Mouse (Mus musculus) urinary bladder, postnatal 4 days (tissue): Measurements from ENCODE around the gene Mybph.

Source experiments
- DNase-seq, 2 experiments: peaks; one replicate each; pipeline ENCODE4 v3.0.0; 2021 to 2022; ENCODE audit warnings: low spot score in 2 of 2

Gene Mybph

DNA sequence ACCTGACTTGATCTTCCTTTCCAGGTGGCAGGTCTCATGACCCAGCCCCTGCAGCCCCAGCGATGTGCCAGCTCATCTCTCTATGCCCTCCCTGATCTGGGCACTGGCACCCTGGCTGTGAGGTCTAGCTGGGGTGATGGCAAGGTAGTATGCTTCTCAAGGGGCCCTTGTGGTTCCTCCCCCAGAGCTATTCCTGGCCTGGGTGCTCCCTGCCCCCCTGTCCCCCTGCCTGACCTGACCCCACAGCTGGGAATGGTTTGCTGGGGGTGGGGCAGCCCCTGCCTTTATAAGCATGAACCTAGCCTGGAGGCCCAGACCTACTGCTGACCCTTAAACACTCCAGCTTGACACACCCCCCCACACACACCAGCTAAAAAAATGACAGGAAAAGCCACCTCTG is at the start of gene Mybph:
Mybph (plus strand) TSS at position 323 of the 400 bp plus-strand sequence.
- DNase-seq: no peak

GRCm38 (mm10) chr1:134146066-134146465 is 47.2 kb upstream of the Mybph start:
- no peak for DNase-seq

DNA sequence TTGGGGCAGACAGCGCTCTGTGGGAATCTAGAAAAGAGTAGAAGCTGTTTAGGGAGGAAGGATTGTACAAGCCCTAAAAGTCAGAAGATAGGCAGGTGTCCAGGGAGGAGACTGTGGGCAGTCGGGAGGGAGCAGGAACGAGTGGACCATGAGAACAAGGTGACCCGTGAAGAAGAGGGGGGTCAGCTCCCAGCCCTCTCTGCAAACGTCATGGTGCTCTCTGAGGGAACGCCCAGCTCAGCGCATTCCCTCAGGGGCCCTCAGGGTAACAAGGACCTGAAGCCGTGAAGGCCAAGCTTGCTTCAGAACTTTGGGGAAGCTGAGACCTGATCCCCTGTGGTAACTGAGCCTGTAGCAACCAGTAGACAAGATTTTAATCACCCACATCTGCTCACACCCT is 43.2 kb upstream of the Mybph start:
- no peak for DNase-seq

GRCm38 (mm10) chr1:134150745-134151144 is 42.5 kb upstream of the Mybph start:
- no peak for DNase-seq

DNA sequence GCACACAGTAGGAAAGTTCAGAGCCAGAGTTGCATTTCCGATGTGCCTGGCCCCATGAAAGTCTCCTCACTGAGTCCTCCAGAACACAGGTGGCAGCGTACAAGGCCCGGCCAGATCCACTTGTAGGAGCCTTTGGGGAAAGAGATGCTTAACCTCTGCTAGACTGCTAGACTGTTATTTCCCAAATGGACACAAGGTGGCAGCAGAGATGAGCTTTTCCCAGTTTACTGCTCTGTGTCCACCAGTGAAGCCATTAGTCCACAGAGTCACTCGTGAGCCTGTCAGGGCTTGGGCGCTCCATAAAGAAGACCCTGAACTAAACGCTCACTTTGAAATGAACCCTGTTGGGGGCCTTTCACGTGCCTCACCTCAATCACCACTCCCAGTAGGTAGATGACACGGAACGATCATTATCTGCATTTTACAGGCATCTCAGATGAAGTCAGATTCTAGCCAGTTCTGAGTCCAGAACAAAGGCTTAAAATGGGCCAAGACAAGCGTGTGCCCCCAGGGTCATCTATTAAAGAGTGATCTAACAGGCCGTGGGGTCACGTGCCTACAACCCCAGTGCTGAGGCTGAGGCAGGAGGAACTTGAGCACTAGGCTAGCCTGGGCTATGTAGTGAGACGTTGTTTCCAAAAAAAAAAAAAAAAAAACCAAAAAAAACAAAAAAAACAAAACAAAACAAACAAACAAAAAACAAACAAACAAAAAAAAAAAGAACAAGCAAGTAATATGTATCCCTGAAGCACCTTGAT is 41.4 kb upstream of the Mybph start:
- DNase-seq: peak; percentile 55 to 79

DNA sequence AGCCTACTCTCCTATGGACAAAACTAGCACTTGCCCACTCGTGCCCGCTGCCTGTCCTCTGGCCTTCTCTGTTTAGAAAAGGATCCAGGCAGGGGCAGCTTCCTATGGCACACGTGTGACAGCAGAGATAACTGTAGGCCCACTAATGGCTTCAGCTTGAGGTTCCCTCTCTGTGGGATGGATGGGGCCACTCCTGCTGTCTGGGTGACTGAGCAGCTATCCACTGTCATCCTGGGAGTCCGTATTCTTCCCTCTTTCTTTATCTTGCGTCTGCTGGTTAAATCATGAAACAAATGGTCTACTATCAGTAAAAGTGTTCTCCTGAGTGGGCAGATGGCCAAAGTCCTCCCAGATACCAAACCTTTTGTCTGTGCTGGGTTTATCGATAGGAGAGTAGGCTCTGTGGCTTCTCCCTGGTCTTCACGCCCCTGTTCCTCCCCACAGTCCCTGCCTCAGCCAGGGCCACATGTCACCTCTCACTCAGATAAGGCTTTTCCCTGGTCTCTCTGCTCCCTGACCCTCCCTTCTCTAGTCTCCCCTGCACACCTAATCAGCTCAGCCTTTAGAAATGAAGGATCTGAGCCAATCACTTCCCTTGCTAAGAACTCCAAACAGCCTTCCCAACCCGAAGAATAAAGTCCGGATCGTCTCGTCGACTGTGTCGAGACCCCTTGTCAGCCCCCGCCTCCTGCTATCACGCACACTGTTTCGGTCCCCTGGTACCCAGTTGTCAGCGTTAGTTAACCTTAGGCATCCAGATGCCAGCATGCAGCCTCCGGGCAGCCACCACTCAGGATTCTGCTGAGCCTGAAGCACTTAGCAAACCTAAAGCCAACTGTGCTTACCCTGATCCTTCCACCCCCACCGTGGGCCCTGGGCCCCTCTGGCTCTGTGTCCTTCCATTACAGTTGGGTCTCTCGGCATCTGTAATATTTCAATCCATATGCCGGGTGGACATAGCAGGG is 40.3 kb upstream of the Mybph start:
- DNase-seq: no peak

GRCm38 (mm10) chr1:134154121-134154520 is 39.1 kb upstream of the Mybph start:
- DNase-seq: no peak

DNA sequence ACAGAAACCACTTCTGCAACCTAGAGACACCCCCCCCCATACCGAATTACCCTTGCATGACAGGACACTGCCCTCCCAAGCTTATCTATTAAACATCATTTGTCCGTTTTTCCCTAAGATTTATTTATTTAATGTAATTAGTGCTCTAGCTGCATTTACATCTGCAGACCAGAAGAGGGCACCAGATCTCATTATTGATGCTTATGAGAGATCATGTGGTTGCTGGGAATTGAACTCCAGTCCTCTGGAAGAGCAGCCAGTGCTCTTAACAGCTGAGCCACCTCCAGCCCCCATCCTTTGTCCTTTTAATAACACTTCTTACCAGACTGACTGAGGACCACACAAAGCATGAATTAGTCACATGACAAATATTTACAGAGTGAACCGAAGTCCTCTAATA is 38.6 kb upstream of the Mybph start:
- no peak for DNase-seq

DNA sequence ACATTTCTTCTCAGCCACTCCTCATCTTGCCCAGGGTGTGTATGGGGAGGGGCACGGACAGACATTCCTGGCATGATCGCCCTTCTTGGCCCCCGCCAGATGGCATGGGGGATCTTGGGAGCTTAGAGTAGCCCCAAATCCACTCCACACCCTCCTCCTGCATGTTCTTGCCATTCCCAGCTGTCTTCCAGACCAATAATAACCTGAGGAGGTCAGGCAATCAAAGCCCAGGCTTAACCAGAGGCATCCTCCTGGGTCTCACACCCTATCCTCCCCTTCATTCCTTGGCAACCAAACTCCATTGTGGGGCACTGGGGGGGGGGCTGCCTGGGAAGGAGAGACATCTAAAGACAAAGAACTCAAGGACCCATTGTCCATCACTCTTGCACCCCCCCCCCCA is 32.8 kb upstream of the Mybph start:
- no peak for DNase-seq

- DNase-seq: no peak
Observed at GRCm38 (mm10) chr1:134161399-134161798, 31.8 kb upstream of the Mybph start.

GRCm38 (mm10) chr1:134162510-134163225 is 30.6 kb upstream of the Mybph start:
- no peak for DNase-seq

DNA sequence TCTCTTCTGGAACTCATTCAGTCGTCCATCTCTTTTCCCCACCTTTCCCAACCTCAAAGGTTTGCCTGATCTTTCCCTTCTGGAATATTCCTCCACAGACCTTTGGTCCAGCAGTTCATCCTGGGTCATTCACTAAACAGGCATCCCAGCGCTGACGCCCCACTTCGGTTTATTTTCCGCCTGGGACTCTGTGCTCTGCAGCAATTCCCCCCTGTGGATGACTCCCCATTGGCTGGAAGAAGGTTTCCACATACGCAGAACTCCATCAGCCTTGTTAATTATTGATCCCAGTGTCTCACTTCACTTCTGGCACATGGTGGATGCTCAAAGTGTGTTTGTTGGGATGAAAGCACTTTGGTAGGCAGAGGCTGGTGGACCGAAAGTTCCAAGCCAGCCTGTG is 29.8 kb upstream of the Mybph start:
- DNase-seq: no peak

GRCm38 (mm10) chr1:134164454-134164853 is 28.8 kb upstream of the Mybph start:
- DNase-seq: no peak

- DNase-seq: no peak
Observed at GRCm38 (mm10) chr1:134166547-134166946, 26.7 kb upstream of the Mybph start.

DNA sequence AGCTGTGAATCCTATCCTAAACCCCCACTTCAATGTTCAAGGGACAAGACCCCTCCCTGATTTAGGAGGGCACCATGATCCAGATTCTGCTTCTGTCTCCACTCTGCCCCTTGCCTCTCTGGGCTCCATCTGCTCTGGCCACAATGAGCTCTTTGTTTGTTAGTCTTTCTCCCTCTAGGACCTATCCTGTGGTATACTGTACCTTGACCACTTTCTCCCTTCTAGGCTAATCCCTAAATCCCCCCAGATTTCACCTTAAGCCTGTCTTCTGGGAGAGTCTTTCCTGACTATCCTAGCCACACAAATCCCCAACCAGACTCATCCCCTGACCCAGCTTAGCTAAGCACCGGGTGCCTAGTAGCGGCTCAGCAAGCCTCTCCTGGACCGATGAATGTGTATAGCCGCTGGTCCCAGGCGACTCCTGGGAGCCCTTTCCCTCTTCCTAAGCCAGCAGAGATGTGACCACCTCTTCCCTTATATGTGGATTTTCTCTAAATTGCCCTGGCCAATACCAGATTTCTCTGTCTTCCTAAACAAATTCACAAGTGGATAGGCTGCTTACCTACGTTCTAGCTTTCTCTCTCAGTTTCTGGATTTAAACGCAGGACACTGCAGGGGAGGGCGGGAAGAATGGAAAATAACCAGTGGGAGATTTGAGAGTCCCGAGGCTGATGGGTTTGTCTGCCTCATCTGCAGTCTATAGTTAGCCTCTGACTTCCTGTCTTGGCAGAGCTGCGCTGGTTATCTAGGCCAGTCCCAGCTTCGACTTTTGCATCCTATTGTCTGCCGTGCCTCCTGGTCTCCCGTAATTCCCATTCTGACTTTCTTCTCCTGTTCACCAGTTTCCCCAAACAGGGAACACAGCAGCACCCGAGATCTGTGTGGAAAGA is 25.6 kb upstream of the Mybph start:
- DNase-seq: no peak

DNA sequence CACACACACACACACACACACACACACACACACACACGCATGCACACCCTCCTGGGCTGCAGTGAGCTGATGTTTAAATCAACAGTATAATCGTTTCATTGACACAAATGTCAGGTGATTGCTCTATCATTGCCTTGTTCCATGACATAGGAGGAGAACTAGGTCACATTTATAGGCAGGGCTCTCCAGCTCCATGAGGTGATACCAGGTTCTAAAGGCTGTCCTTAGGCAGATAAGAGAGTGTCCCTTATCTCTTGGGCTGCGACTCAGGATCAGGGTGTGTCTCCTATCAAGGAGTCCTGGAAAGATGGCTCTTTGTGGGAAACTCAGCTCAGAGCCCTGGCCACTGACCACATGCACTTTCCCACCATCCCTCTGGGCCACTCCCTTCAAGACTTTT is 24.7 kb upstream of the Mybph start:
- no peak for DNase-seq

DNA sequence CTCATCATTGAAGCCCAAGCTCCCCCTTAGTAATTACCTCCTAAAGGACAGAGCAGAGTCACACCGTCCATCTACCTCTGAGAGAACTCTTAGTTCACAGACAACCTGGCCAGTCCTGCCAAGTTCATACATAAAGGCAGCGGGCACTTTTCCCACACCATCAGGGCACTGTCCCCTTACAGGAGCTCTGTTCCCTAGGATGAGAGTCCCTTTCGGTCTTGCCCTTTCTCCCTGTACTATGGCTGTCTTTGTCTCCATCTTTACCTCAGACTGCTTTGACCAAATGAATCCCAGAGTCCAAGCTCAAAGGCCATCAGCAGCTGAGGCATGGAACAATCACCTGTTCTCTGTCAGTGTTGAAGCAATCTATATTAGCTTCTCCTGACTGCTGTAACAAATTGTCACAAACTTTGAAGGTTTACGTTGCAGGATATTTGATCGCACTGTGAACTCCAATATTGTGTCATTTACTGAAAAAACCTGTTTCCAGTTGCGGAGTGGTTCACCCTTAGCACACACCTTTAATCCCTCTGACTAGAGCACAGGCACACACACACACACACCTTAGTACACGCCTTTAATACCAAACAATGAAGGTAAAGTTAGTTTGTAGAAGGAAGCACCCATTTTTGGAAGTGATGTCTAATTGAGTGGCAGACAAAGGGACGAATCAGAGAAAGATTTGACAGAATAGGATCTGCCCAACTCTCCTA is 24.1 kb upstream of the Mybph start:
- DNase-seq: no peak

- DNase-seq: no peak
Observed at GRCm38 (mm10) chr1:134173081-134173480, 20.2 kb upstream of the Mybph start.

- DNase-seq: no peak
Observed at GRCm38 (mm10) chr1:134177976-134178375, 15.3 kb upstream of the Mybph start.

DNA sequence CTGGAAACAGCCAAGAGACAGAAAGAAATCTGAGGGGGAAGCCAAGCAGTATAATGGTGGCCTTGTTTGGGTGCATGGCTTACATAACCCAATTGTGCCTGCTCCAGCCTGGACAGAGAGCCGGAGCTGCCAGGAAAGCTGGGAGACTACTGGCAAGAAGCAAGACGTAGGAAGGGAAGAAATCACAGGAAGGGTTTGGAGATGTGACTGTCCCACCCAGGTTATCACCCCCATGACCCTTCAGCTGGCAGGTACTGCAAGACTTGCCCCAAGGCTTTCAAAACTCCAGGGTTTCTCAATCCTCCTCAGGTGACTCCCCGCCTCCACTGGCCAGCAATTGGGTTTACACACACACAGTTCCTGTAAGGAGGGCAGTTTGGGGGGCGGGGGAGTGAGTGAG is 11.2 kb upstream of the Mybph start, which contains the start of gene Chil1:
Chil1 (plus strand) TSS at position 152 of the 400 bp plus-strand sequence.
- no peak for DNase-seq
